Mouse (Mus musculus) olfactory bulb, adult 2 months (tissue): ENCODE data around the gene Ifnar1. TPM values are rescaled to one million over a fixed set of nuclear protein-coding genes. Genes with fewer than 3 reads are reported as not detected.

Experiments used
- H3K27ac ChIP-seq: fragments of 200-500 bp; 2 replicates; pipeline ENCODE4 v1.5.1; 2012; ENCODE audit warnings: low read depth, low read length; ENCODE audit not compliant: insufficient read depth
- H3K4me1 ChIP-seq: fragments of 200-500 bp; 2 replicates; pipeline ENCODE4 v1.6.1; 2012; ENCODE audit warnings: low read length; ENCODE audit not compliant: control insufficient read depth, insufficient read depth
- H3K4me3 ChIP-seq: fragments of 200-500 bp; 2 replicates; pipeline ENCODE4 v1.5.1; 2012; ENCODE audit warnings: mild to moderate bottlenecking, low read depth, low read length, moderate library complexity; ENCODE audit not compliant: insufficient read depth
- CTCF ChIP-seq: fragments of 200-500 bp; IDR thresholded peaks from 2 replicates; pipeline ENCODE4 v1.5.1; 2012; ENCODE audit warnings: low read depth, mild to moderate bottlenecking, low read length, moderate library complexity; ENCODE audit not compliant: insufficient read depth
- POLR2A ChIP-seq: fragments of 200-500 bp; IDR thresholded peaks from 2 replicates; pipeline ENCODE4 v1.6.1; 2012; ENCODE audit warnings: mild to moderate bottlenecking, low read depth, low read length, moderate library complexity; ENCODE audit not compliant: insufficient read depth
- WGBS: fragments of 180-500 bp; shearing (Covaris S2); methylation state at CpG from one replicate; pipeline ENCODE4 v1.1.7; 2018; 5-methylcytosine and 5-hydroxymethylcytosine counted together
- polyA plus RNA-seq: library from polyadenylated mRNA; stranded (reverse); fragments of >200 nt; gene quantifications from 2 replicates; pipeline ENCODE4 v1.2.4, GENCODE M21; 2012; ENCODE audit warnings: low replicate concordance; ENCODE audit not compliant: missing spikeins, insufficient read depth, insufficient read length

Gene Ifnar1
- polyA plus RNA-seq, 1 experiment: not detected

- no peak for TF ChIP-seq CTCF
- TF ChIP-seq POLR2A: no peak
- Histone ChIP-seq H3K27ac (no peak overlapping the region), H3K4me1 (peaks cover 6% of the 10 kb centered on the region; the same call in 1 of the 2 replicates), H3K4me3 (no peak overlapping the region)
- 84% methylated on average over 2 of the region's 2 CpGs for WGBS
These were observed 64.0 kb downstream of the Ifnar1 start for GRCm38 (mm10) chr16:91548996-91549395.

DNA sequence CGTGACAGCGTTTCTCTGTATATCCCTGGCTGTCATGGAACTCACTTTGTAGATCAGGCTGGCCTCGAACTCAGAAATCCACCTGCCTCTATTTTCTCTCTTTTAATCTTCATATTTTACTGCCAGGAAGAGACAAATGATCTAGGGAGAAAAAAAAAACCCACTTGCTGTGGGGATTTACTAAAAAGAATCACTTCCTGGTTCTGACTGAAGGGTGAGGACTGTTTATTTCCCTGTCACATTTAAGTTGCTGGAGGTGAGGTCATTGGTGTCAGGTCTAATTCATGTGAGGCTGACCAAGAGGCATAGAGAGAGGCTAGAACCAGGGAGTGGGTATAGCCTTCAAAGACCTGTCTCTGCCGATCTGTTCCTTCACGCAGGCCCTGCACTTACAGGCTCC is 64.6 kb downstream of the Ifnar1 start:
- Histone ChIP-seq H3K27ac (no peak overlapping the region), H3K4me1 (peaks cover 6% of the 10 kb centered on the region; the same call in 1 of the 2 replicates), H3K4me3 (no peak overlapping the region)
- WGBS: 76% methylated on average over 5 of the region's 5 CpGs
- no peak for TF ChIP-seq POLR2A
- TF ChIP-seq CTCF: no peak

DNA sequence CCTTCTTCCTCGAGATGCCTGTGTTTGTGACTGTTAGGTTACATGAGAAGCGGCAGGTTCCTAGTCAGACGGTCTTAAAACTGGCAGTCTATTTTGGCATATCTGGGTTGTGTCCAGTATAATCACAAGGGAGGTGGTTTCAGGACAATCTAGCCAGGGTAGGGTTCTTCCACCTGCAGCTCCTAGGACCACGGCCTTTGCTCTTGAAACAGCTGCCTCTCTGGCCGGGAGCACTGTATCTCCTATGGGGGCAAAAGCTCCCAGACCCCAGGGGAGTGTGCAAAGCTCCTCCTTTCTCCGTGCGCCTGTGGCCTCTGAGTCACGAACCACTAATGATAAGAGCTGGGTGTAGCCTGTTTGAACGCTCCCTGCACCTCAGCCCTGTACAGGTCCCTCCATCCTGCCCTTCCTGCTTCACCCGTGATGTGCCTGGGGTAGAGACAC is 66.1 kb downstream of the Ifnar1 start:
- Histone ChIP-seq H3K4me3 (no peak overlapping the region), H3K27ac (no peak overlapping the region), H3K4me1 (peaks cover 6% of the 10 kb centered on the region; the same call in 1 of the 2 replicates)
- no peak for TF ChIP-seq CTCF
- TF ChIP-seq POLR2A: no peak
- WGBS: 85% methylated on average over 10 of the region's 10 CpGs

GRCm38 (mm10) chr16:91552072-91552471 is 67.0 kb downstream of the Ifnar1 start:
- H3K4me1 ChIP-seq: peaks cover 6% of the 10 kb centered on the region; the same call in 1 of the 2 replicates
- no peak overlapping the region for H3K4me3 ChIP-seq
- TF ChIP-seq POLR2A (no peak), CTCF (no peak)
- H3K27ac ChIP-seq: no peak overlapping the region
- 87% methylated on average over 9 of the region's 9 CpGs for WGBS

GRCm38 (mm10) chr16:91553625-91554024 is 68.6 kb downstream of the Ifnar1 start:
- Histone ChIP-seq H3K27ac (no peak overlapping the region), H3K4me1 (peaks cover 6% of the 10 kb centered on the region; the same call in 1 of the 2 replicates), H3K4me3 (no peak overlapping the region)
- WGBS: 50% methylated on average over 12 of the region's 12 CpGs
- TF ChIP-seq POLR2A (no peak), CTCF (no peak)

GRCm38 (mm10) chr16:91555017-91555605 is 70.1 kb downstream of the Ifnar1 start:
- no peak overlapping the region for H3K4me3 ChIP-seq
- WGBS: 94% methylated on average over 8 of the region's 8 CpGs
- H3K4me1 ChIP-seq: peaks cover 6% of the 10 kb centered on the region; the same call in 1 of the 2 replicates
- no peak for TF ChIP-seq CTCF
- no peak for TF ChIP-seq POLR2A
- H3K27ac ChIP-seq: no peak overlapping the region

DNA sequence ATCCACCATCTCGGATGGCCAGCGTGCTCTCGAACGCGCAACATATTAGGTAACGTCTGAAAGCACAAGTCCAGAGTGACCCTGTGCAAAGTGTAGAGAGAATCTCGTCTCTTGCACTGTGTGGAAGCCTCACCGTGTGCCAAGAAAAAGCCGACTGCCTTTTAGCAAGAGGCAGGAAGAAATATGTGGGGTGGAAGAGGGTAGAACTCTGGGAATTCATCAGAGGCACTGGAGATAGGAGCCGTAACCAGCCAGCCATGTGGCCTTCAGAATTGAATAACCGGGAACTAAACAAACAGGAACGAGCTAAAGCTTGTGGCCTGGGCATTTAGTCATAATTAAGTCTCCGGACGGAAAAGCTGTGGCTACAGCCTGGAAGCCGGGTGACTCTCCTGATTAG is 71.6 kb downstream of the Ifnar1 start:
- TF ChIP-seq POLR2A: no peak
- no peak for TF ChIP-seq CTCF
- Histone ChIP-seq H3K4me3 (no peak overlapping the region), H3K27ac (no peak overlapping the region), H3K4me1 (peaks cover 6% of the 10 kb centered on the region; the same call in 1 of the 2 replicates)
- WGBS: 81% methylated on average over 15 of the region's 15 CpGs

Other genes with a start within 250 kb of the Ifnar1 start
- gene Olig1, start 215.5 kb upstream of the Ifnar1 start, polyA plus RNA-seq: not detected in 2 replicates
- not detected in 2 replicates for gene Ifnar2, start 112.5 kb upstream of the Ifnar1 start, polyA plus RNA-seq
- not detected in 2 replicates for gene Gm21970, start 93.5 kb upstream of the Ifnar1 start, polyA plus RNA-seq
- gene Il10rb, start 79.1 kb upstream of the Ifnar1 start, polyA plus RNA-seq: not detected in 2 replicates
- gene Ifngr2, start 61.8 kb downstream of the Ifnar1 start, polyA plus RNA-seq: not detected in 2 replicates
- not detected in 2 replicates for gene Tmem50b, start 112.6 kb downstream of the Ifnar1 start, polyA plus RNA-seq
- gene Dnajc28, start 133.8 kb downstream of the Ifnar1 start, polyA plus RNA-seq: not detected in 2 replicates
- not detected in 2 replicates for gene Gart, start 161.7 kb downstream of the Ifnar1 start, polyA plus RNA-seq
- 159 and 242 TPM in 2 replicates for gene Son, start 162.3 kb downstream of the Ifnar1 start, polyA plus RNA-seq
- gene Donson, start 203.5 kb downstream of the Ifnar1 start, polyA plus RNA-seq: not detected in 2 replicates
- gene Cryzl1, start 243.7 kb downstream of the Ifnar1 start, polyA plus RNA-seq: not detected in 2 replicates
- 406 TPM in 1 of 2 replicates, not detected in the other for gene Itsn1, start 244.0 kb downstream of the Ifnar1 start, polyA plus RNA-seq